Comparison of ENCODE assay signal across 39 mouse cellular contexts in the genomic region with DNA sequence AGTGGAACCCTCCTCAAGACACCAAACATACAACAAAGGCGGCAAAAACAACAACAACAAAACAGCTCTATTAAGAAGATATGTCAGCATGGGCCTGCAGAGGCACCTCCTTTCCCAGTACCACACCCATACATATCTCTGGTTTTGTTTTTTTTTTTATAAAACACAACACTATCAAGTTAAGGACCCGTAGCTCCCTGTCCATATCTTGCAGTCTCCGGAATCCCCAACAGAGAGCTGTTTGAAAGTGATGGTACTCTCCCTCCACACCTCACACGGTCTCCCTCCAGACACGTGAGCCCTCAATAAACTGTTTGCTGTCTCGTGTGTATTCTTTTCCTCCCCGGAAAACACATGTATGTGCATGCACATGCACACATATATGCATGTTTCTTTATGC. TPM values are rescaled to one million over a fixed set of nuclear protein-coding genes. Genes with fewer than 3 reads are reported as not detected.
"Had no signal": no experiment of that assay in that cellular context is flagged by ENCODE, and none has a peak within 500 bp of the region (broad histone marks: within the 10 kb centered on the region; RNA-seq: fewer than 3 reads in every experiment).

No protein-coding gene starts in this region.

- H3K4me2 ChIP-seq: heart, embryonic 12.5 days; hindbrain, embryonic 13.5 days; hindbrain, embryonic 15.5 days; kidney, embryonic 15.5 days; limb, embryonic 12.5 days had no signal

- H3K36me3 ChIP-seq: heart, embryonic 10.5 days; heart, embryonic 12.5 days; hindbrain, embryonic 13.5 days; hindbrain, embryonic 15.5 days; kidney, embryonic 15.5 days; limb, embryonic 10.5 days; limb, embryonic 12.5 days had no signal

- H3K4me3 ChIP-seq: heart, embryonic 10.5 days; heart, embryonic 12.5 days; hindbrain, embryonic 13.5 days; hindbrain, embryonic 15.5 days; kidney, embryonic 15.5 days; limb, embryonic 10.5 days; limb, embryonic 12.5 days had no signal

- H3K9me3 ChIP-seq: heart, embryonic 10.5 days; heart, embryonic 12.5 days; hindbrain, embryonic 13.5 days; hindbrain, embryonic 15.5 days; kidney, embryonic 15.5 days; limb, embryonic 10.5 days; limb, embryonic 12.5 days had no signal

- H3K4me1 ChIP-seq: hindbrain, embryonic 13.5 days; hindbrain, embryonic 15.5 days; limb, embryonic 12.5 days had no signal

- H3K9ac ChIP-seq: forebrain, postnatal 0 days; heart, embryonic 12.5 days; hindbrain, embryonic 13.5 days; hindbrain, embryonic 15.5 days; kidney, embryonic 15.5 days; limb, embryonic 12.5 days had no signal

- ATAC-seq: forebrain, postnatal 0 days; hindbrain, postnatal 0 days; intestine, embryonic 16.5 days had no signal

- H3K27me3 ChIP-seq: heart, embryonic 12.5 days; hindbrain, embryonic 13.5 days; hindbrain, embryonic 15.5 days; kidney, embryonic 15.5 days; limb, embryonic 12.5 days had no signal

- H3K27ac ChIP-seq: heart, embryonic 10.5 days; hindbrain, embryonic 13.5 days; hindbrain, embryonic 15.5 days; hindbrain, postnatal 0 days; kidney, embryonic 15.5 days; kidney, postnatal 0 days; limb, embryonic 10.5 days; limb, embryonic 12.5 days had no signal

- DNase-seq: forebrain, postnatal 0 days; gastrocnemius, postnatal 14 days; gastrocnemius, postnatal 36 days; heart, adult 18-20 months; heart, postnatal 14 days; heart, postnatal 36 days; kidney, adult 11 months; kidney, adult 2 months; kidney, adult 9 months; kidney, postnatal 14 days; kidney, postnatal 36 days; layer of hippocampus, adult 9-11 months; layer of hippocampus, postnatal 36 days had no signal

RNA-seq across cellular contexts. Expression of a gene that starts 43.8 kb away (rescaled TPM):
- total RNA-seq: gastrocnemius, adult 18-20 months; gastrocnemius, adult 8-10 months; gastrocnemius, postnatal 14 days; gastrocnemius, postnatal 36 days; heart, adult 18-20 months; heart, adult 8-10 months; heart, postnatal 14 days; heart, postnatal 36 days; hematopoietic stem cell, adult 5-6 weeks; hindbrain, postnatal 0 days; layer of hippocampus, adult 18-20 months; layer of hippocampus, adult 8-10 months; layer of hippocampus, postnatal 14 days; layer of hippocampus, postnatal 36 days; left cerebral cortex, adult 18-20 months; left cerebral cortex, postnatal 14 days; left cerebral cortex, postnatal 36 days had no signal
- polyA plus RNA-seq: forebrain, postnatal 0 days; gonadal fat pad, adult 2 months; heart, embryonic 12.5 days; heart, embryonic 14.5 days; heart, embryonic 16.5 days; hindbrain, embryonic 11.5 days; hindbrain, embryonic 13.5 days; hindbrain, embryonic 15.5 days; hindbrain, postnatal 0 days; intestine, embryonic 14.5 days; intestine, embryonic 16.5 days; large intestine, adult 2 months; limb, embryonic 10.5 days; limb, embryonic 12.5 days had no signal
